Mouse (Mus musculus) stomach, postnatal 0 days (tissue): ENCODE results near the gene Cela3a. TPM values are rescaled to one million over a fixed set of nuclear protein-coding genes. Genes with fewer than 3 reads are reported as not detected.

Experiments used
- ATAC-seq: fragments of 200-750 bp; cut with Nextera tagmentation; 2 replicates; pipeline ENCODE4 v1.8.0; 2017; ENCODE audit not compliant: low FRiP score, low TSS enrichment
- DNase-seq: peaks from one replicate; pipeline ENCODE4 v3.0.0-alpha.2; 2016; ENCODE audit warnings: low spot score
- H3K27ac ChIP-seq: fragments of 300-500 bp; sonication (generic); replicated peaks from 2 replicates; pipeline ENCODE4 v1.5.1; 2014; ENCODE audit warnings: mild to moderate bottlenecking, control low read depth
- H3K27me3 ChIP-seq: fragments of 300-500 bp; sonication (generic); 2 replicates; pipeline ENCODE4 v1.6.1; 2014; ENCODE audit warnings: low read length; ENCODE audit not compliant: control insufficient read depth, insufficient read depth
- H3K36me3 ChIP-seq: fragments of 300-500 bp; sonication (generic); 2 replicates; pipeline ENCODE4 v1.6.1; 2014; ENCODE audit warnings: low read length, mixed read lengths; ENCODE audit not compliant: control insufficient read depth, insufficient read depth
- H3K4me1 ChIP-seq: fragments of 300-500 bp; sonication (generic); replicated peaks from 2 replicates; pipeline ENCODE4 v1.6.1; 2014; ENCODE audit warnings: antibody characterized with exemption; ENCODE audit not compliant: control insufficient read depth, insufficient read depth
- H3K4me2 ChIP-seq: fragments of 300-500 bp; sonication (generic); replicated peaks from 2 replicates; pipeline ENCODE4 v1.6.1; 2014; ENCODE audit warnings: low read depth, mild to moderate bottlenecking, control low read depth, moderate library complexity
- H3K4me3 ChIP-seq: fragments of 300-500 bp; sonication (generic); 2 replicates; pipeline ENCODE4 v1.5.1; 2014; ENCODE audit warnings: low read depth, low read length, control low read depth
- H3K9ac ChIP-seq: fragments of 300-500 bp; sonication (generic); 2 replicates; pipeline ENCODE4 v1.6.1; 2014; ENCODE audit warnings: mild to moderate bottlenecking, low read length, control low read depth, mixed read lengths
- H3K9me3 ChIP-seq: fragments of 300-500 bp; sonication (generic); 2 replicates; pipeline ENCODE4 v1.6.1; 2016; ENCODE audit warnings: low read length; ENCODE audit not compliant: control insufficient read depth
- CTCF ChIP-seq: IDR thresholded peaks from 2 replicates; pipeline ENCODE4 v1.5.1; 2016; ENCODE audit warnings: antibody characterized with exemption, low read depth, mild to moderate bottlenecking, moderate library complexity
- EP300 ChIP-seq: optimal IDR thresholded peaks from 2 replicates; pipeline ENCODE3; 2016; ENCODE audit warnings: antibody characterized with exemption
- WGBS: fragments of 180-500 bp; shearing (Covaris S2); extraction: QIAGEN DNeasy Blood & Tissue Kit; methylation state at CpG from one replicate; pipeline ENCODE4 v1.1.7; 2014; 5-methylcytosine and 5-hydroxymethylcytosine counted together
- polyA plus RNA-seq: library from polyadenylated mRNA; unstranded; fragments of >200 nt; fragmentation: Nextera tagmentation; extraction: Ambion mirVana; gene quantifications from 2 replicates; pipeline ENCODE4 v1.2.1, GENCODE M21; 2015

Cela3a gene
- polyA plus RNA-seq, 1 experiment from 2014 or later: not detected

DNA sequence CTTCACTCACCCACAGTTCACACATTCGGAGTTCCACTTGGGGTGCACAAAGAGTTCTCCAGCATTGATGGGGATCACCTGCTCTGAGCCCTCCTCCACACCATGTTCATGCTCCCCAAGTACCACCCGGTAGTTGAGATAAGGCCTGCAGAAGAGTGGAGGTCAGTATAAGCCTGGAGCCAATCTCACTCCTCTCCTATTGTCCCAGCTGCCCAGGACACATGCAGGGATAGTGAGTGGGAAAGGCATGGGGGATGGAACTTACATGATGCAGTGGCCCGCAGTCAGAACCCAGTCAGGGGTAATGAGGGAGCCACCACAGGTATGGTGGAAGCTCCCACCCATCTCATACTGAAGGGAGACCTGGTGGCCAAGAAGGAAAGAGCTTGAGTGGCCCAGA is 4.0 kb downstream of the Cela3a start:
- H3K4me3 ChIP-seq: no peak overlapping the region
- DNase-seq: no peak
- WGBS: 94% methylated on average over 3 of the region's 3 CpGs

DNA sequence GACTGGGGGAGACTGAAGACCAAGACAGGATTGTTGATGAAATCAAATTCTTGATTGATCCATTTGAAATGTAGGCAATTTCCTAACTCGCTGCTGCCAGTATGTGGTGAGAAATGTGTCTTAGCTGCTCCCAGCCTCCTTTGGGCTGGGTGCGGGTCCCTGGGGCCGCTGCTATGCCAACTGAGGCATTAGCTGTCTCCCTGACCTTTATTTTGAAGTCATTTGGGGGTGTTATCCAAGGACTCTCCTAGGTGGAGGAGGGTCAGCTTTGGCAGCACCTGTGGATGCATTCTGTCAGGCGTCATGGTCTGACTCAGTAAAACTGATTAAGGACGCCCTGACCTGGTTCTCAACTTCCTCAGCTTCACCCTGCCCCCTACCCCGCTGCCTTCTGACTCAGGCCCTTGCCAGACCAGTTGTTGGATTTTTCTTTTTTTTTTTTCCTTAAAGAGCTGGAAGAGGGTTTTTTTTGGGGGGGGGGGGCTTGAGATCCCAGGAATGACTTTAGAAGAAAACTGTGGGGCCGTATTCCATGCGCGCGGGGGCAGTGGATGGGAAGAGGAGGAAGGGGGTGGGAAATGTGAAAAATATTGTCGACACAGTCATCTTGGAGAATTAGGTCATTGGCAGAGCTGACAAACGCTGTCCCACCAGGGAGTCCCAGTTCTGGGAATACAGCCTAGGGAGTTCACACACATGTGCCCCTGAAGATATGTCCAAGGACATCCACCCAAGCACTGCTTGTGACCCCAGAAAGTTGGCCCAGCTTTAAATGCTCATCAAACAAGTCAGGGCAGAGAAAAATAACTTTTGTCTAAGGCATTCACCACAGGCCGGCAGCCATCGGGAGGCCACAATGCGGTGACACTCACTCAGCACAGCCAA is 12.7 kb downstream of the Cela3a start:
- 64% methylated on average over 15 of the region's 15 CpGs for WGBS
- ATAC-seq (peak; percentile 48; the same call in 1 of the 2 replicates), DNase-seq (peak; percentile 53)
- Histone ChIP-seq H3K4me2 (no peak overlapping the region), H3K27me3 (no peaks in the 10 kb centered on the region), H3K9ac (no peak overlapping the region), H3K4me1 (no peaks in the 10 kb centered on the region), H3K4me3 (no peak overlapping the region), H3K36me3 (no peaks in the 10 kb centered on the region), H3K9me3 (no peaks in the 10 kb centered on the region), H3K27ac (no peak overlapping the region)
- no peak for TF ChIP-seq EP300
- no peak for TF ChIP-seq CTCF

More for the DNA sequence above, 4.0 kb downstream of the Cela3a start:
- ATAC-seq: no peak
- H3K4me2 ChIP-seq: no peak overlapping the region
- no peaks in the 10 kb centered on the region for H3K36me3 ChIP-seq
- H3K27me3 ChIP-seq: no peaks in the 10 kb centered on the region
- H3K9me3 ChIP-seq: no peaks in the 10 kb centered on the region
- H3K4me1 ChIP-seq: no peaks in the 10 kb centered on the region
- TF ChIP-seq EP300 (no peak), CTCF (no peak)
- no peak overlapping the region for H3K27ac ChIP-seq
- no peak overlapping the region for H3K9ac ChIP-seq

DNA sequence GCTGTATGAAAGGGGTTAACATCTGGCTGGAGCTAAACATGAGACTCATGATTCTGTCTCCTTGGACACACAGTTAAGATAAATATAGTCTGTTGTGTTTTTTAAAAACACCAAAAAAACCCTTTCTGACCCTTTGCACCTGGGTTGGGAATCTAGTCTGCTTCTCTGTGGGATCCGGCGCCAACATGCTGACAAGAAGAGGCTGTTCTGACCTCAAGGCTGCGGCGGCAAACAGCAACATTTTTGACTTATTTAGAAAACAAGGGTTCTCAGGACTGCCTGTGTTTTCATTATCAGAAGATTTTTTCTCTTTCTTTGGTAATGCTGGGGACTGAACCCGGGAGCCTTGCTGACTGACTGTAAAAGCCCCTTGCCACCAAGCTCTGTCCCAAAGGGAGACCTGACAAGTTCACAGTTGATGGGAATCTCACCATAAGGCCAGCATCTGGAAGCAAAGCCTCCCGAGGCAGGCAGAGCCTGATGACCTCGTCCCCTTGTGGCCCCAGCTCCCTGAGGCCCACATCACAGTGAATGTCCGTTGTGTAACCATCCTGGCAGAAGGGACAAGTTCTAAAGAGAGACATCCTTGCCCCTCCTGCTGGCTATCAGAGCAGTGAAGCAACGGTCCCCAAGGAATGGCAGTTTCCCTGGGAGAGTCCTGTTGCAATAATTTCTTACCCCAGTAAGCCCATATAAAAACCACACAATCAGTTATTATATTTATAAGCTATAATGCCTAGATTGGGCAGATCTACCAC is 16.0 kb downstream of the Cela3a start:
- WGBS: 43% methylated on average over 9 of the region's 9 CpGs
- no peak for ATAC-seq
- no peak for DNase-seq
- no peaks in the 10 kb centered on the region for H3K9me3 ChIP-seq
- no peak overlapping the region for H3K4me3 ChIP-seq
- H3K4me2 ChIP-seq: no peak overlapping the region
- TF ChIP-seq CTCF (peak; percentile 14; the same call in 1 of the 2 replicates), EP300 (no peak)
- H3K4me1 ChIP-seq: no peaks in the 10 kb centered on the region; the same call in 1 of the 2 replicates
- 0 out of 2 replicates have a peak overlapping the region, but pooled peaks have one; percentile 35 for H3K27ac ChIP-seq
- H3K9ac ChIP-seq: no peak overlapping the region
- H3K27me3 ChIP-seq: no peaks in the 10 kb centered on the region
- H3K36me3 ChIP-seq: no peaks in the 10 kb centered on the region

DNA sequence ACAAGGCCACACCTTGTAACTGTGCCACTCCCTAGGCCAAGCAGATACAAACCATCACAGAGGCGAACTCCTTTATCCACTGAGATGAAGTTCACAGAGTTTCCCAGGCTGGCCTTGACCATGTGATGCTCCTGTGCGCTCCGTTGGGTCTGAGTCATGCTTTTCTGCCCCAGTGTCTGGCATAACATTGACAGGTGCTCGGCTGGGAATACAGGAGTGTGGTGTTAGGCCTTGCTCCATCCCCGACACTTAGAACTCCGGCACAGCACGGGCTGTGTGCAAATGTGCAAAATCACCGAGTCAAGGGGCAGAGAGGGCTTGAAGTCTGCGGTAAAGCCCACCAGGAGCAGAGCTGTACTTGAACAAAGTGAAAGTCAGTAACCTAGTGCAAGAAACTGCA is 16.7 kb downstream of the Cela3a start:
- no peak overlapping the region for H3K4me2 ChIP-seq
- no peaks in the 10 kb centered on the region for H3K36me3 ChIP-seq
- ATAC-seq (peak; percentile 49), DNase-seq (peak; percentile 51)
- TF ChIP-seq CTCF (no peak), EP300 (no peak)
- 68% methylated on average over 9 of the region's 9 CpGs for WGBS
- H3K4me3 ChIP-seq: no peak overlapping the region
- H3K27ac ChIP-seq: no peak overlapping the region
- no peaks in the 10 kb centered on the region for H3K27me3 ChIP-seq
- no peaks in the 10 kb centered on the region for H3K9me3 ChIP-seq
- H3K4me1 ChIP-seq: no peaks in the 10 kb centered on the region; the same call in 1 of the 2 replicates
- no peak overlapping the region; the same call in 1 of the 2 replicates for H3K9ac ChIP-seq

DNA sequence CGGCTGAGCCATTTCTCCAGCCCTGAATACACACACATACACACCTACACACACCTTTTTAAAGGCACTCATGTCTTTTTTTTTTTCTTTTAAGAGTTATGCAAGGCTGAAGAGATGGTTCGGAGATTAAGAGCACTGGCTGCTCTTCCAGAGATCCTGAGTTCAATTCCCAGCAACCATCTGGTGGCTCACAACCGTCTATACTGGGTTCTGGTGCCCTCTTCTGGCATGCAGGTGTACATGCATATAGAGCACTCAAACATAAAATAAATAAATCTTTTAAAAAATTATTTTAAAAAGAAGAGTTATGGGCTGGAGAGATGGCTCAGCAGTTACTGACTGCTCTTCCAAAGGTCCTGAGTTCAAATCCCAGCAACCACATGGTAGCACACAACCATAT is 18.3 kb downstream of the Cela3a start:
- H3K36me3 ChIP-seq: no peaks in the 10 kb centered on the region
- H3K27ac ChIP-seq: no peak overlapping the region
- no peak overlapping the region for H3K4me3 ChIP-seq
- WGBS: 91% methylated on average over 3 of the region's 3 CpGs
- H3K4me1 ChIP-seq: no peaks in the 10 kb centered on the region; the same call in 1 of the 2 replicates
- no peak overlapping the region for H3K4me2 ChIP-seq
- no peak for DNase-seq
- H3K9ac ChIP-seq: no peak overlapping the region
- no peak for ATAC-seq
- H3K27me3 ChIP-seq: no peaks in the 10 kb centered on the region
- no peaks in the 10 kb centered on the region for H3K9me3 ChIP-seq
- TF ChIP-seq CTCF: peak; percentile 58
- no peak for TF ChIP-seq EP300

DNA sequence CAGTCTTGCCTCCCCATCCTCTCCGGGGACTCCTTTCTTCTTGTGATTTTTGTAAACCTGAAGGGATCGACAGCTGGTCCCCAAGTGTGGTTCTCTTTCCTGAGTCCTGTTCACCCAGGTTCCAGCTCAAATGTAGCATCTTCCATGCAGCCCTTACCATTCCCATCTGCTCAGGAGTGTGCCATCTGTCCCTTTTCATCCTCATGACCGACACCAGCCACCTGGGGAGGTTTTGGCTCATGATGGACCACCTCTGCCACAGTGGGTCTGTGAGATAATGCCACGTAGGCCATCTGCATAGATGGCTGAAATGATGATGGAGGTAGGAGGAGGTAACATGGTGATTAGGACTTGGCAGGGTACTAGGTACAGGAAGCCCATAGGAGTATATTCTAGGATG is 19.4 kb downstream of the Cela3a start:
- H3K36me3 ChIP-seq: no peaks in the 10 kb centered on the region
- ATAC-seq (no peak), DNase-seq (no peak)
- WGBS: 97% methylated on average over 4 of the region's 4 CpGs
- H3K4me3 ChIP-seq: no peak overlapping the region
- no peak overlapping the region for H3K9ac ChIP-seq
- no peaks in the 10 kb centered on the region for H3K27me3 ChIP-seq
- H3K4me2 ChIP-seq: no peak overlapping the region
- no peak for TF ChIP-seq CTCF
- H3K27ac ChIP-seq: no peak overlapping the region
- H3K9me3 ChIP-seq: no peaks in the 10 kb centered on the region
- no peaks in the 10 kb centered on the region; the same call in 1 of the 2 replicates for H3K4me1 ChIP-seq
